Mouse (Mus musculus) limb, embryonic 11.5 days (tissue): ENCODE measurements around the gene Lpin2. TPM values are rescaled to one million over a fixed set of nuclear protein-coding genes. Genes with fewer than 3 reads are reported as not detected.

Experiments
- ATAC-seq: fragments of 200-750 bp; cut with Nextera tagmentation; 2 replicates; pipeline ENCODE4 v1.8.0; 2017; ENCODE audit warnings: low read depth; ENCODE audit not compliant: insufficient number of reproducible peaks, low FRiP score, low TSS enrichment
- DNase-seq: peaks from one replicate; pipeline ENCODE4 v3.0.0-alpha.2; 2015; ENCODE audit warnings: low spot score
- H3K27ac ChIP-seq: fragments of 300-500 bp; sonication (generic); replicated peaks from 2 replicates; pipeline ENCODE4 v1.5.1; 2014; ENCODE audit warnings: low read depth, mild to moderate bottlenecking, low read length
- H3K27me3 ChIP-seq: fragments of 300-500 bp; sonication (generic); 2 replicates; pipeline ENCODE4 v1.6.1; 2014; ENCODE audit warnings: mild to moderate bottlenecking, low read length, mixed read lengths; ENCODE audit not compliant: control insufficient read depth, insufficient read depth
- H3K36me3 ChIP-seq: fragments of 300-500 bp; sonication (generic); 2 replicates; pipeline ENCODE4 v1.6.1; 2014; ENCODE audit warnings: mild to moderate bottlenecking, low read length, moderate library complexity, mixed read lengths; ENCODE audit not compliant: control insufficient read depth, insufficient read depth
- H3K4me1 ChIP-seq: fragments of 300-500 bp; sonication (generic); 2 replicates; pipeline ENCODE4 v1.6.1; 2014; ENCODE audit warnings: low read length, mixed read lengths; ENCODE audit not compliant: control insufficient read depth, insufficient read depth
- H3K4me2 ChIP-seq: fragments of 300-500 bp; sonication (generic); 2 replicates; pipeline ENCODE4 v1.6.1; 2014; ENCODE audit warnings: low read depth, mild to moderate bottlenecking, moderate library complexity; ENCODE audit not compliant: severe bottlenecking
- H3K4me3 ChIP-seq: fragments of 300-500 bp; sonication (generic); 2 replicates; pipeline ENCODE4 v1.5.1; 2014; ENCODE audit warnings: low read depth, low read length
- H3K9ac ChIP-seq: fragments of 300-500 bp; sonication (generic); 2 replicates; pipeline ENCODE4 v1.6.1; 2014; ENCODE audit warnings: mild to moderate bottlenecking, low read length
- H3K9me3 ChIP-seq: fragments of 300-500 bp; sonication (generic); 2 replicates; pipeline ENCODE4 v1.6.1; 2016; ENCODE audit warnings: low read length; ENCODE audit not compliant: control insufficient read depth
- WGBS: fragments of 180-500 bp; shearing (Covaris S2); extraction: QIAGEN DNeasy Blood & Tissue Kit; methylation state at CpG from one replicate; pipeline ENCODE4 v1.1.7; 2014; 5-methylcytosine and 5-hydroxymethylcytosine counted together
- polyA plus RNA-seq: library from polyadenylated mRNA; unstranded; fragments of >200 nt; fragmentation: Nextera tagmentation; extraction: Ambion mirVana; gene quantifications from 2 replicates; pipeline ENCODE4 v1.2.1, GENCODE M21; 2014

The Lpin2 gene
- polyA plus RNA-seq, 1 experiment from 2014 or later, result 48.1 TPM

- DNase-seq (no peak), ATAC-seq (no peak)
- Histone ChIP-seq H3K36me3 (peaks cover 14% of the 10 kb centered on the region), H3K9ac (no peak overlapping the region), H3K4me2 (no peak overlapping the region), H3K4me1 (no peaks in the 10 kb centered on the region), H3K4me3 (no peak overlapping the region), H3K27ac (no peak overlapping the region), H3K9me3 (no peaks in the 10 kb centered on the region), H3K27me3 (no peaks in the 10 kb centered on the region)
- WGBS, result 90% methylated on average over 7 of the region's 7 CpGs
These were observed 56.1 kb downstream of the Lpin2 start for GRCm38 (mm10) chr17:71238494-71238893.

GRCm38 (mm10) chr17:71240811-71241210 lies 58.5 kb downstream of the Lpin2 start:
- H3K4me3 ChIP-seq, result no peak overlapping the region
- H3K27ac ChIP-seq, result no peak overlapping the region
- no peak for ATAC-seq
- H3K9ac ChIP-seq, result no peak overlapping the region
- no peaks in the 10 kb centered on the region for H3K9me3 ChIP-seq
- H3K36me3 ChIP-seq, result peaks cover 19% of the 10 kb centered on the region
- WGBS, result 92% methylated on average over 9 of the region's 9 CpGs
- H3K4me2 ChIP-seq, result no peak overlapping the region
- DNase-seq, result no peak
- H3K4me1 ChIP-seq, result no peaks in the 10 kb centered on the region
- H3K27me3 ChIP-seq, result no peaks in the 10 kb centered on the region

- Histone ChIP-seq H3K4me1 (no peaks in the 10 kb centered on the region), H3K36me3 (peaks cover 26% of the 10 kb centered on the region), H3K27me3 (no peaks in the 10 kb centered on the region), H3K27ac (no peak overlapping the region), H3K4me2 (no peak overlapping the region), H3K9ac (no peak overlapping the region), H3K9me3 (no peaks in the 10 kb centered on the region), H3K4me3 (no peak overlapping the region)
- DNase-seq (no peak), ATAC-seq (no peak)
- WGBS, result 95% methylated on average over 7 of the region's 7 CpGs
These were observed 60.3 kb downstream of the Lpin2 start for GRCm38 (mm10) chr17:71242666-71243065.

GRCm38 (mm10) chr17:71245133-71245532 lies 62.8 kb downstream of the Lpin2 start:
- no peak overlapping the region for H3K4me3 ChIP-seq
- H3K4me1 ChIP-seq, result 0 out of 2 replicates have a peak, but pooled peaks cover 5% of the 10 kb centered on the region
- ATAC-seq (no peak), DNase-seq (no peak)
- H3K27ac ChIP-seq, result no peak overlapping the region
- H3K9me3 ChIP-seq, result no peaks in the 10 kb centered on the region
- no peak overlapping the region for H3K4me2 ChIP-seq
- H3K36me3 ChIP-seq, result peaks cover 26% of the 10 kb centered on the region
- H3K9ac ChIP-seq, result no peak overlapping the region
- WGBS, result 97% methylated on average over 15 of the region's 15 CpGs
- no peaks in the 10 kb centered on the region for H3K27me3 ChIP-seq

- Histone ChIP-seq H3K4me2 (no peak overlapping the region), H3K9me3 (no peaks in the 10 kb centered on the region), H3K9ac (no peak overlapping the region), H3K4me1 (peaks cover 10% of the 10 kb centered on the region), H3K27ac (no peak overlapping the region), H3K27me3 (no peaks in the 10 kb centered on the region), H3K4me3 (no peak overlapping the region), H3K36me3 (peaks cover 26% of the 10 kb centered on the region)
- ATAC-seq, result no peak
- no peak for DNase-seq
- 92% methylated on average over 4 of the region's 4 CpGs for WGBS
These were observed 63.7 kb downstream of the Lpin2 start for GRCm38 (mm10) chr17:71246022-71246421.

GRCm38 (mm10) chr17:71248963-71249362 lies 66.6 kb downstream of the Lpin2 start:
- H3K9me3 ChIP-seq, result no peaks in the 10 kb centered on the region
- peaks cover 35% of the 10 kb centered on the region for H3K4me1 ChIP-seq
- no peak overlapping the region for H3K4me3 ChIP-seq
- no peak overlapping the region for H3K9ac ChIP-seq
- DNase-seq, result no peak
- peaks cover 16% of the 10 kb centered on the region for H3K36me3 ChIP-seq
- 93% methylated on average over 6 of the region's 6 CpGs for WGBS
- H3K27ac ChIP-seq, result no peak overlapping the region
- no peak overlapping the region for H3K4me2 ChIP-seq
- no peaks in the 10 kb centered on the region for H3K27me3 ChIP-seq
- ATAC-seq, result no peak

GRCm38 (mm10) chr17:71250046-71250445 lies 67.7 kb downstream of the Lpin2 start:
- 92% methylated on average over 2 of the region's 2 CpGs for WGBS
- H3K9me3 ChIP-seq, result no peaks in the 10 kb centered on the region
- no peak overlapping the region for H3K4me2 ChIP-seq
- peaks cover 39% of the 10 kb centered on the region for H3K4me1 ChIP-seq
- H3K27ac ChIP-seq, result no peak overlapping the region
- no peak overlapping the region for H3K4me3 ChIP-seq
- peaks cover 13% of the 10 kb centered on the region for H3K36me3 ChIP-seq
- no peak for DNase-seq
- no peak for ATAC-seq
- H3K27me3 ChIP-seq, result no peaks in the 10 kb centered on the region
- H3K9ac ChIP-seq, result no peak overlapping the region

GRCm38 (mm10) chr17:71250819-71251600 lies 68.7 kb downstream of the Lpin2 start:
- ATAC-seq (no peak), DNase-seq (peak; percentile 38)
- H3K27me3 ChIP-seq, result no peaks in the 10 kb centered on the region
- H3K9me3 ChIP-seq, result no peaks in the 10 kb centered on the region
- 0 out of 2 replicates have a peak overlapping the region, but pooled peaks have one; percentile 14 for H3K9ac ChIP-seq
- no peak overlapping the region for H3K4me3 ChIP-seq
- 77% methylated on average over 16 of the region's 16 CpGs for WGBS
- H3K36me3 ChIP-seq, result peaks cover 11% of the 10 kb centered on the region
- H3K4me1 ChIP-seq, result peaks cover 40% of the 10 kb centered on the region
- no peak overlapping the region for H3K4me2 ChIP-seq
- peak overlapping the region; percentile 65 for H3K27ac ChIP-seq
